Mouse (Mus musculus): ENCODE results near the gene Dnmt1. TPM values are rescaled to one million over a fixed set of nuclear protein-coding genes. Genes with fewer than 3 reads are reported as not detected.

Dnmt1 gene
- polyA plus RNA-seq, 1 experiment from 2014 or later: 80.0 TPM

DNA sequence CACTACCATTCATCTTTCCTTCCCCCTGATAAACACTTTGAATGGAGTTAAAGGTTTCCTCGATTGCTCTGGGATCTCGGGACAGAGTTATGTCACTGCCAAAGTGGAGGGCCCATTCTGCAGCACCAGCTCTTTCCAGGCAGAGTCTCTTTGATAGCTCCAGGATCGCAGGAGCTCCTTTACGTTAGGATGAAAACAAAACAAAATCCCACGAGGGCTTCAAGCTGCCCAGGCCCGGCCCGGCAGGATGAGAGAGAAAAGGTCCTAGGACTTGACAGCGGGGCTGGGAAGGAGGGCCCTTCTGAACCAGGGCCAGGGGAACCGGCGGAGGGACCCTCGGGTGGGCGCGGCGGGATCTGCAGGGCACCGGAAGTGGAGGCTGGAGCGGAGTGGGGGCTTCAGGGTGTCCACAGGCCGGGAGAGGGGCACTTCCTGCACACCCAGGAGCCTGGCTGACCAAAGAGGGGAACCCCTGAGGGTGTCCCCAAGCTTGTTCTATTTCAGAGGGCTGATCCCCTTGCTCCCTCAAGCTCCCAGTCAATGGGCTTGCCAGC lies 7.6 kb downstream of the Dnmt1 start:
- peak overlapping the region; percentile 59 for H3K4me2 ChIP-seq (replicated peaks)
- no peaks in the 10 kb centered on the region for H3K36me3 ChIP-seq
- no peaks in the 10 kb centered on the region for H3K27me3 ChIP-seq
- 0% methylated on average over 17 of the region's 17 CpGs for WGBS
- peak overlapping the region; percentile 85 for H3K9ac ChIP-seq (replicated peaks)
- peak overlapping the region; percentile 93 for H3K27ac ChIP-seq (replicated peaks)
- no peaks in the 10 kb centered on the region for H3K9me3 ChIP-seq
- peak overlapping the region; percentile 83 for H3K4me3 ChIP-seq
- ATAC-seq (replicated peaks): peak; percentile 81
- peaks cover 16% of the 10 kb centered on the region for H3K4me1 ChIP-seq

DNA sequence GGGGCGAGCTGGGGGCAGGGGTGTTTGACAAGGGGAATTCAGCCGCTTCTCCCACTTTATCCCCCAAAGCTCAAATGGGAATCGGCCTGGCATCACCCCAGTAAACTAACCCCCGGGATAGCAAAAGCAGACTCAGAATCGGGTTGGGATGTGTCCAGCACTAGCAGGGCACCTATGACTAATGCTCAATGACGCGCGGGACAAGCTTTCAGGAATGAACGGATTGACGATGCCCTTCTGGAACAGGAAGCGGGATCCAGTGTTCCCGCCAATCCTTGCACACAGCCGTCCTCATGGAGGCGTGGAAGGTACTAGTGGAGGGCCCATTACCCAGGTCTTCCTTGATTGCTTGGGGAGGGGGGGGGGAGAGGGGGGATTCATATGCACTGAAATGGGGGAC lies 8.2 kb downstream of the Dnmt1 start:
- Histone ChIP-seq H3K9ac (replicated peaks) (peak overlapping the region; percentile 85), H3K9me3 (no peaks in the 10 kb centered on the region), H3K27me3 (no peaks in the 10 kb centered on the region), H3K4me2 (replicated peaks) (peak overlapping the region; percentile 59), H3K4me3 (peak overlapping the region; percentile 83), H3K27ac (replicated peaks) (no peak overlapping the region), H3K36me3 (no peaks in the 10 kb centered on the region), H3K4me1 (peaks cover 16% of the 10 kb centered on the region)
- ATAC-seq (replicated peaks): no peak
- 12% methylated on average over 14 of the region's 14 CpGs for WGBS

DNA sequence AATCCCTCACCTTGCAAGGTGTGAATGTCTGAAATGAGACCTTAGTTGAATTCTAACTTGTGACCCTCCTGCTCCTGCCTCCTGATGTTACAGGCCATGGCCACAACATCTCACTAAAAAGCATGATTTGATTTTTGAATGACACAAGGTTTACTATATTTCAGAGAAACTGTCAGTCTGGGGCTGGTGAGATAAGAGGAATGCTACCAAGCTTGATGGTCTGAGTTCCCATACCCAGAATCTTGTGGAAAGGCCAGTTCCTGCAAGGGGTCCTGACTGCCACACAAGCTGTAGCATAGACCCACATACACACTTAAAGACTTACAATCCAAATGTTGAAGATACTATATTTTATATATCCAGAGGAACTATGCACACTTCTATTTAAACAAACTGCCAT lies 9.3 kb downstream of the Dnmt1 start:
- Histone ChIP-seq H3K36me3 (no peaks in the 10 kb centered on the region), H3K4me2 (replicated peaks) (peak overlapping the region; percentile 59; the same call in 1 of the 2 replicates), H3K27me3 (no peaks in the 10 kb centered on the region), H3K4me1 (peaks cover 16% of the 10 kb centered on the region), H3K9me3 (no peaks in the 10 kb centered on the region), H3K9ac (replicated peaks) (no peak overlapping the region; the same call in 1 of the 2 replicates), H3K4me3 (0 out of 2 replicates have a peak overlapping the region, but pooled peaks have one; percentile 83), H3K27ac (replicated peaks) (no peak overlapping the region)
- ATAC-seq (replicated peaks): no peak

DNA sequence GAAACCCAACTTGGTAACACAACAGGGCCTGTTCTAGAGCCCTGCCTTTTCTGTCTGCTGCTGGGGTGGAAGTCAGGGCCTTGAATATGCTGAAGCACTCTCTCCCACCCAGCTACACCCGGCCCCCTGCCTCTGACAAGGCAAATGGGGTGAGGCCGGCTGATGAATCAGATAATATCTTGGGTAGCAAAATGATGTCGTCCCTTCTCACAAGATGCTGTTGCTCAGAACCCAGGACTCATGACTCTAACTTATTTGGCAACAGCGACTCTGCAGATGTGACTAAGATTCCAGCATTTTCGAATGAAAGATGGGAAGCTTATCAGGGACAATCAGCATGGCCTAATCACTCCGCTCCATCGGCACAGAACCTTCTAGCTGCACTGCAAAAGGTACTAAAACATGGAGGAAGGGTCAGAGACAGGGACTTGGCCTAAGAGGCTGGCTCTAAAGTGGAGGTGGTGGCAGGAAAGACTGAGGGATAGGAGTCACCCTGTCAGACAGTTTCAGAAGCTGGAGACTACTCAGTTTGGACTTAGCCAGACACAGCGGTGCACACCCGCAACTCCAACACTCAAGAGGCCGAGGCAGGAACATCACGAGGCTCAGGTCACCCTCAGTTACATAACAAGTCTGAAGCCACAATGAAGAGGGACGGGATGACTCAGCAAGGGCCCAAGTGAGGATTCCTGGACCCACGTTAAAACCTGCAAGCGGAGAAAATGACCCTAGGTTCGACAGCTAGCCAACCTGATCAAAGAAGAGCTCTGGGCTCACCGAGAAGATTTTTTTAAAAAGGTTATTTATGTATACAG lies 13.4 kb downstream of the Dnmt1 start:
- Histone ChIP-seq H3K9me3 (no peaks in the 10 kb centered on the region), H3K4me2 (replicated peaks) (no peak overlapping the region), H3K4me1 (peaks cover 20% of the 10 kb centered on the region), H3K27me3 (no peaks in the 10 kb centered on the region), H3K36me3 (peaks cover 4% of the 10 kb centered on the region; the same call in 1 of the 2 replicates), H3K4me3 (no peak overlapping the region), H3K27ac (replicated peaks) (no peak overlapping the region), H3K9ac (replicated peaks) (no peak overlapping the region)
- 87% methylated on average over 16 of the region's 16 CpGs for WGBS
- no peak for ATAC-seq (replicated peaks)

DNA sequence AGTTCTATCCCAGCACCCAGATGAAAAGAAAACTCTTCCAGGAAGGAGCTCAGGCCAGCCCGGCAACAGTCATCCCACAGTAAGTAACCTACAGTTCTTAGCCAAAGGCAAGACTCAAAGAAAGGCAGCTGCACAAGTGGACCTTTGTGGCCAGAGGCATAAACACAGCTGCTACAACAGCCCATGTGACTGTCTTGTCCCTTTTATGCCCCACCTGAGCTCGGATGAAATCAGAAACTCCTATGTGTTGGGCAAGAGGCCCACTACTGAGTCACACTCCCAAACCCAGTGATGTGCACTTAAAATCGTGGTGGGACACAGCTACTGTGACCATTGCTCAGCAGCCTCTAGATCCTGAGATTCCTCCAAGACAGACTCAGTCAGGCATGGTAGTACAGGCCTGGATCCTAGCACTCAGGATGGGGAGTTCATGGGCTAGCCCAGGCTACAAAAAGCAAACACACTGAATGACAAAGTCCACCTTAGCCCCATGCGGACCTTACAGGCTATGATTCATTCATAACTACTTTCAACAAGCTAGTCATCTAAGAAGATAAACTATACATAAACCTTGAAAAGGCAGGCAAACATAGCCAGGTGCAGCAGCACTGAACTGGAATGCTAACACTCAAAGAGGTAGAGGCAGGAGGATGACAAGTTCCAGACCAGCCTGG lies 14.9 kb downstream of the Dnmt1 start:
- Histone ChIP-seq H3K9me3 (no peaks in the 10 kb centered on the region), H3K4me3 (no peak overlapping the region), H3K4me1 (peaks cover 9% of the 10 kb centered on the region), H3K27me3 (no peaks in the 10 kb centered on the region), H3K4me2 (replicated peaks) (no peak overlapping the region), H3K9ac (replicated peaks) (no peak overlapping the region), H3K36me3 (peaks cover 18% of the 10 kb centered on the region), H3K27ac (replicated peaks) (no peak overlapping the region)
- WGBS: 64% methylated on average over 4 of the region's 4 CpGs
- ATAC-seq (replicated peaks): no peak

DNA sequence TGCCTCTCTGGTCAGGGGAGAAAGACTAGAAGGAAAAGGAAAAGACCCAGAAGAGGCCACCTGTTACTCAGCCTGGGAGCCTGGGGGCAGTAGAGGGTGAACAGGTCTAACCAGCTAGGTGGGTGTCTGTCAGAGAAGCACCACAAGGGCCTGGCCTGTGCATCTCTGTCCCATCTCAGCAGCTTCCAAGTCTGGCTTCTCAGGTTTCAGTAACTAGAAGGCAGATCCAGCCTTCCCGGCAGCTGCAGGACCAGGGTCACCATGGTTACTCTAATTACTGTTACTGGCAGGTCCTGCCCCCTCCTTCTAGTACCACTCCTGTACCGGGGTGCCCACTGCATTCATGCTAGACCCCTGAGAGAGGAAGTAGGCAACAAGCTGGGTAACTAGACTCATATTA lies 15.8 kb downstream of the Dnmt1 start:
- Histone ChIP-seq H3K4me1 (peaks cover 9% of the 10 kb centered on the region), H3K27me3 (no peaks in the 10 kb centered on the region), H3K4me3 (no peak overlapping the region), H3K9ac (replicated peaks) (no peak overlapping the region), H3K4me2 (replicated peaks) (no peak overlapping the region), H3K9me3 (no peaks in the 10 kb centered on the region), H3K27ac (replicated peaks) (no peak overlapping the region), H3K36me3 (peaks cover 27% of the 10 kb centered on the region)
- WGBS: 2% methylated on average over 2 of the region's 2 CpGs
- ATAC-seq (replicated peaks): no peak

DNA sequence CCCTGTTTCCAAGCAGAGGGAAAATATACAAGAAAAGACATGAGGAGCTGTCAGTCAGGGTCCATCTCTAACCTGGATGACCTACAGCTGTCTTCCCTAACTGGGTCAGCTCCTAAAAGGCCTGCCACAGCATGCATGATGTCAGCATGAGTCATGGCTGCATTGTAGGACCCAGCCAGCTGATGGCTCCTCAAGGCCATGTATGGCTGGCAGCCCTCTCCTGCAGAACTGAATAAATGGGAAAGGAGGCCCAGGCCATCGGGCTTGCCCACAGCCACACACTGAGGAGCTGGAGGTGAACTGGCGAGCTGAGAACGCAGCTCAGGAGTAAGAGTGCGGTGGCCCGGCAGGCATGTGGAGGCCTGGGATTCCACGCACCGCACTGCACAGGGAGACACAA lies 16.3 kb downstream of the Dnmt1 start:
- Histone ChIP-seq H3K36me3 (peaks cover 33% of the 10 kb centered on the region), H3K9ac (replicated peaks) (no peak overlapping the region), H3K9me3 (no peaks in the 10 kb centered on the region), H3K4me2 (replicated peaks) (no peak overlapping the region), H3K4me1 (peaks cover 9% of the 10 kb centered on the region), H3K27ac (replicated peaks) (no peak overlapping the region), H3K4me3 (no peak overlapping the region), H3K27me3 (no peaks in the 10 kb centered on the region)
- no peak for ATAC-seq (replicated peaks)
- WGBS: 93% methylated on average over 7 of the region's 7 CpGs

DNA sequence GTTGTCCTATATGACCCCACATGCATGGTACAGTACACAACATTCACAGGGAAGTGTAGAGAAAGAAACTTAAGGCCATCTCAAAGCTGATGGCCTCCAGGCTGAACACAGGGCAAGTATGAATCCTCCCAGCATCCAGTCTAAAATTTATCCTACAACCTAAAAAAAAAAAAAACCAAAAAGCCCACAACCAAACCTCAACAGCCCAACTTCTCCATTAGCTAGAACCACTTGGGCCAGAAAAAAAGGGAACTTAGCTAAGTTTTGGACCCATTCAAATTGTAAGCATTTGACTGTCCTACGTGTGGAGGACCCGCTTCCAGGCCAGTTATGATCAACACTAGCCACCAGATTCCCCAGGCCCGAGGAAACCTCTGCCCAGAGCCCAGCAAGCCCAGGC lies 36.4 kb downstream of the Dnmt1 start:
- Histone ChIP-seq H3K27ac (replicated peaks) (no peak overlapping the region), H3K4me3 (no peak overlapping the region), H3K4me1 (no peaks in the 10 kb centered on the region), H3K36me3 (peaks cover 99% of the 10 kb centered on the region), H3K27me3 (no peaks in the 10 kb centered on the region), H3K4me2 (replicated peaks) (no peak overlapping the region), H3K9ac (replicated peaks) (no peak overlapping the region), H3K9me3 (no peaks in the 10 kb centered on the region)
- WGBS: 94% methylated on average over 3 of the region's 3 CpGs
- no peak for ATAC-seq (replicated peaks)

DNA sequence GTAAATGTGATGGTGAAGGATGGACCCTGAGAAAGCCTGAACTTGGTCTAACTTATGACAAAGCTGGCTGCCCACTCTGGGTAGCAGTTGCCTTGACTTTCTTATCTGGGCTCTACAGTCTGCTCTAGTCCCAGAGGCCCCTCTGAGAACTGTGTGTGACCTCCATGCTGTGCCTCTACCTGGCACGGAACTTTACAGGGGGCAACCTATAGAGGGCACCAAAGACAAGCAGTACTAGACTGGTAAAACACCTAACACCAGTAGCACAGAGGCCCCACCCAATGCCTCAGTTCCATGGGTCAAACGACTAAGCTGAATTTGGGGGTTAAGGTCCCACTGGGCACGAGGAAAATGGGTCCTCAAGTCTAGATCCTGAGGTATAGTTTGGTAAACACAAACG lies 43.5 kb downstream of the Dnmt1 start:
- H3K4me3 ChIP-seq: no peak overlapping the region
- peaks cover 100% of the 10 kb centered on the region for H3K36me3 ChIP-seq
- no peaks in the 10 kb centered on the region for H3K27me3 ChIP-seq
- H3K4me1 ChIP-seq: no peaks in the 10 kb centered on the region
- H3K9me3 ChIP-seq: no peaks in the 10 kb centered on the region
- no peak for ATAC-seq (replicated peaks)
- no peak overlapping the region for H3K4me2 ChIP-seq (replicated peaks)
- H3K9ac ChIP-seq (replicated peaks): no peak overlapping the region
- 84% methylated on average over 4 of the region's 4 CpGs for WGBS
- H3K27ac ChIP-seq (replicated peaks): no peak overlapping the region

DNA sequence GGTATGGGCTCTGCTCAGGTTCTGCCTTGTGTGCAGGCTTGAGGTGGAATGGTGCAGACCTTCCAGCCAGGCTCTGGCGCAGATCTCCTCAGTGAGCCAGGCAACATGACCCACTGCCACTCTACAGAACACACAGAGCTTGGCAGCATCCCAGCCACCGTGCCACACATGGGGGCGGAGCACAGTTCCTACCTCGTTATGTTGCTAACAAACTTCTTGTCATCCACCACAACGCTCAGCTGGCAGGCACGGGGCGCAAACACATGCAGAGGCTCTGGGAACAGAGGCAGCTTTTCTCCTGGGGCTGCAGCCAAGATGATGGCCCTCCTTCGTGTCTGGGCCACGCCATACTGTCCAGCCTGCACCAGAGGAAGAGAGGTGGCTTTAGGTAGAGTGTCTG lies 49.7 kb downstream of the Dnmt1 start:
- H3K9me3 ChIP-seq: no peaks in the 10 kb centered on the region
- no peaks in the 10 kb centered on the region for H3K27me3 ChIP-seq
- H3K9ac ChIP-seq (replicated peaks): no peak overlapping the region
- H3K4me3 ChIP-seq: no peak overlapping the region
- H3K27ac ChIP-seq (replicated peaks): no peak overlapping the region
- peaks cover 95% of the 10 kb centered on the region for H3K36me3 ChIP-seq
- no peaks in the 10 kb centered on the region for H3K4me1 ChIP-seq
- no peak overlapping the region for H3K4me2 ChIP-seq (replicated peaks)
- no peak for ATAC-seq (replicated peaks)
- 72% methylated on average over 9 of the region's 9 CpGs for WGBS

DNA sequence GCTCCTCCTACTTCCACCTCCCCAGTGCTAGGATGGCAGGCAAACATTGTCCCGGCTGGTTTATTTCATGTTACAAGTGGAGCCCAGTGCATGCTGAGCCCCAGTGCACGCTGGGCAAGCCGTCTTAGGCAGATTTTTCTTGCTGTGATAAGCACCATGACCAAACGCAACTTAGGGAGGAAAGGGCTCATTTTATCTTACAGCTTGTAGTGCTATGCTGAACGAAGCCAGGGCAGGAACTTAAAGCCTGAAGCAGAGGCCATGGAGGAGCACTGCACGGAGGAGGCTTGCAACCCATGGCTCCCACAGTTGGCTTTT lies 57.6 kb downstream of the Dnmt1 start:
- Histone ChIP-seq H3K4me3 (no peak overlapping the region), H3K27me3 (no peaks in the 10 kb centered on the region), H3K9me3 (no peaks in the 10 kb centered on the region), H3K9ac (replicated peaks) (no peak overlapping the region), H3K4me1 (peaks cover 12% of the 10 kb centered on the region), H3K4me2 (replicated peaks) (no peak overlapping the region), H3K27ac (replicated peaks) (no peak overlapping the region), H3K36me3 (peaks cover 19% of the 10 kb centered on the region)
- no peak for ATAC-seq (replicated peaks)
- WGBS: 48% methylated on average over 6 of the region's 6 CpGs

DNA sequence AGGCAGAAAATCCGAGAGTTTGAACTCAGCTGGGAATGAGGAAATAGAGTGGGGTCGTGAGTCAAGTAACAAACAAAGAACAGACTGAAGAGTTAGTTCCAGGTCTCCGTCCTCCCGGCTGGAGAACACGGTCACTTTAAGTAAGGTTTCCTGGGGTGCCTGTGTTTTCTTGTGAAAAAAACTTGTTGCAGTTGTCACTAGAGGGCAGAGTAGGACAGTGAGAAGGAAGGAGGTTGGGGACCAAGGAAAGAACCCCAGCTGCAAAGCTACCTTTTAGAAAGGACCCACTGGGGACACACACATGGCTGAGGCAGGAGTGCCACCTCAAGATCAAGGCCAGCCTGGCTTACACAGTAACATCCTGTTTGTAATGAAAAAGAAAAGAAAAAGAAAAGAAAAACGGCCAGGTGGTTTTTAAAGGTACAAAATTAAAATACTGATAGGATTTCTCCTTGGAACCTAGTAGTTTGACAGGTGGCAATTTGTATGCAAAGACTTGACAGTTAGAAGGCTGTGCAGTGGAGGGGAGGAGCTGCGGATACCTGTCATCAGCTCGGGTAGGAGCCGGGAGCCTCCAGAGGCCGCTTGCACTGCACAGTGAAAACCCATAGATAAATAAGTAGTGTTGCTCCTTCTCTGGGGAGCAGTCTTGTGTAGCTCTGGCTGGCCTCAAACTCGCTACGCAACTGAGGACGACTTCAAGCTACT lies 58.1 kb downstream of the Dnmt1 start:
- Histone ChIP-seq H3K27ac (replicated peaks) (no peak overlapping the region), H3K9me3 (no peaks in the 10 kb centered on the region), H3K4me1 (peaks cover 17% of the 10 kb centered on the region), H3K4me2 (replicated peaks) (no peak overlapping the region), H3K4me3 (no peak overlapping the region), H3K27me3 (no peaks in the 10 kb centered on the region), H3K9ac (replicated peaks) (no peak overlapping the region; the same call in 1 of the 2 replicates), H3K36me3 (peaks cover 14% of the 10 kb centered on the region)
- 13% methylated on average over 13 of the region's 13 CpGs for WGBS
- no peak for ATAC-seq (replicated peaks)

Data from forebrain, embryonic 15.5 days (tissue).